Mouse (Mus musculus) limb, embryonic 13.5 days (tissue): ENCODE measurements around the gene Zfp93. TPM values are rescaled to one million over a fixed set of nuclear protein-coding genes. Genes with fewer than 3 reads are reported as not detected.
"Not testable (repeated sequence)": the region's sequence is repeated elsewhere in the genome, so short reads cannot be mapped to it uniquely, and the experiment has no call there.

Experiments
- ATAC-seq: fragments of 200-750 bp; cut with Nextera tagmentation; 2 replicates; pipeline ENCODE4 v1.8.0; 2017; ENCODE audit warnings: low read depth, moderate number of reproducible peaks, moderate TSS enrichment; ENCODE audit not compliant: low FRiP score
- H3K27ac ChIP-seq: fragments of 300-500 bp; sonication (generic); 2 replicates; pipeline ENCODE4 v1.5.1; 2015; ENCODE audit warnings: inconsistent platforms, mild to moderate bottlenecking, moderate library complexity
- H3K27me3 ChIP-seq: fragments of 300-500 bp; sonication (generic); 2 replicates; pipeline ENCODE4 v1.6.1; 2015; ENCODE audit warnings: mild to moderate bottlenecking, inconsistent platforms
- H3K36me3 ChIP-seq: fragments of 300-500 bp; sonication (generic); 2 replicates; pipeline ENCODE4 v1.6.1; 2015; ENCODE audit warnings: inconsistent platforms, mild to moderate bottlenecking, moderate library complexity
- H3K4me1 ChIP-seq: fragments of 300-500 bp; sonication (generic); 2 replicates; pipeline ENCODE4 v1.6.1; 2015; ENCODE audit warnings: inconsistent platforms
- H3K4me2 ChIP-seq: fragments of 300-500 bp; sonication (generic); replicated peaks from 2 replicates; pipeline ENCODE4 v1.6.1; 2015; ENCODE audit warnings: inconsistent platforms, mild to moderate bottlenecking, moderate library complexity
- H3K4me3 ChIP-seq: fragments of 300-500 bp; sonication (generic); 2 replicates; pipeline ENCODE4 v1.5.1; 2015; ENCODE audit warnings: moderate library complexity, mild to moderate bottlenecking, inconsistent platforms
- H3K9ac ChIP-seq: fragments of 300-500 bp; sonication (generic); 2 replicates; pipeline ENCODE4 v1.6.1; 2015; ENCODE audit warnings: mild to moderate bottlenecking, inconsistent platforms
- H3K9me3 ChIP-seq: fragments of 300-500 bp; sonication (generic); 2 replicates; pipeline ENCODE4 v1.6.1; 2016; ENCODE audit warnings: inconsistent platforms
- WGBS: fragments of 180-500 bp; shearing (Covaris S2); methylation state at CpG from one replicate; pipeline ENCODE4 v1.1.7; 2015; 5-methylcytosine and 5-hydroxymethylcytosine counted together
- polyA plus RNA-seq: library from polyadenylated mRNA; unstranded; fragments of >200 nt; fragmentation: Nextera tagmentation; extraction: Ambion mirVana; gene quantifications from 2 replicates; pipeline ENCODE4 v1.2.1, GENCODE M21; 2015

Zfp93 gene
- polyA plus RNA-seq, 1 experiment from 2014 or later, result 9.8 TPM

GRCm38 (mm10) chr7:24274456-24274855 lies 4.2 kb downstream of the Zfp93 start:
- H3K27me3 ChIP-seq, result no peaks in the 10 kb centered on the region
- 95% methylated on average over 4 of the region's 4 CpGs for WGBS
- no peaks in the 10 kb centered on the region for H3K9me3 ChIP-seq
- no peak overlapping the region for H3K4me2 ChIP-seq
- H3K4me3 ChIP-seq, result no peak overlapping the region
- no peak overlapping the region for H3K9ac ChIP-seq
- peaks cover 38% of the 10 kb centered on the region for H3K36me3 ChIP-seq
- peaks cover 4% of the 10 kb centered on the region; the same call in 1 of the 2 replicates for H3K4me1 ChIP-seq
- ATAC-seq, result no peak
- H3K27ac ChIP-seq, result no peak overlapping the region

- H3K27me3 ChIP-seq, H3K9me3 ChIP-seq, H3K4me1 ChIP-seq, H3K27ac ChIP-seq, H3K4me2 ChIP-seq, H3K4me3 ChIP-seq, H3K9ac ChIP-seq, ATAC-seq: not testable (repeated sequence)
- 85% methylated on average over 3 of the region's 3 CpGs for WGBS
- H3K36me3 ChIP-seq, result peaks cover 34% of the 10 kb centered on the region
Measured at GRCm38 (mm10) chr7:24278771-24279170, 8.6 kb downstream of the Zfp93 start.

GRCm38 (mm10) chr7:24280031-24280857 lies 10.0 kb downstream of the Zfp93 start:
- H3K36me3 ChIP-seq, result peaks cover 19% of the 10 kb centered on the region
- no peaks in the 10 kb centered on the region for H3K27me3 ChIP-seq
- WGBS, result 53% methylated on average over 10 of the region's 10 CpGs
- H3K9ac ChIP-seq, result no peak overlapping the region
- H3K27ac ChIP-seq, result no peak overlapping the region
- no peak overlapping the region for H3K4me2 ChIP-seq
- H3K9me3 ChIP-seq, result no peaks in the 10 kb centered on the region
- H3K4me1 ChIP-seq, result no peaks in the 10 kb centered on the region
- ATAC-seq, result no peak
- no peak overlapping the region for H3K4me3 ChIP-seq

GRCm38 (mm10) chr7:24280858-24281145 lies 10.6 kb downstream of the Zfp93 start:
- ATAC-seq, result no peak
- H3K4me3 ChIP-seq, result no peak overlapping the region
- no peaks in the 10 kb centered on the region for H3K4me1 ChIP-seq
- WGBS, result 47% methylated on average over 4 of the region's 4 CpGs
- no peaks in the 10 kb centered on the region for H3K27me3 ChIP-seq
- H3K36me3 ChIP-seq, result peaks cover 14% of the 10 kb centered on the region
- H3K4me2 ChIP-seq, result no peak overlapping the region
- no peak overlapping the region for H3K27ac ChIP-seq
- no peaks in the 10 kb centered on the region for H3K9me3 ChIP-seq
- H3K9ac ChIP-seq, result no peak overlapping the region

DNA sequence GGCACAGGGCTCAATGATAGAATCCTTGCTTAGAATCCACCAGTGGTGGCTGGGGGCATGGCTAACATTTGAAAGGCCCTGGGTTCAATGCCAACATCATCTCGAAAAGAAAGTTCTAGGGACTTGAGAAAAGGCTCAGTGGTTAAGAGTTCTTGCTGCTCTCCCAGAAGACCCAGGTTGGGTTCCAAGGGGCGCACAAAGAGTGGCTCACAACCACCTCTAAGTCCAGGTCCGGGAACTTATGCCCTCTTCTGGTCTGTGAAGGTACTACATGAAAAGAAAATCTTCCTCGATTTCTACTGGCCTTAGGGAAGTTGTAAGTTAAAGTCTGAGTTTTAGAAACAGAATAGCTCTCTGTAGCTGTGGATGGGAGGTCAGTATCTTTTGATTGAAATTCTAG lies 15.9 kb downstream of the Zfp93 start:
- ATAC-seq, result no peak
- Histone ChIP-seq H3K4me2 (no peak overlapping the region), H3K4me3 (no peak overlapping the region), H3K27me3 (no peaks in the 10 kb centered on the region), H3K27ac (no peak overlapping the region), H3K36me3 (peaks cover 36% of the 10 kb centered on the region), H3K4me1 (no peaks in the 10 kb centered on the region), H3K9ac (no peak overlapping the region), H3K9me3 (peaks cover 12% of the 10 kb centered on the region; the same call in 1 of the 2 replicates)
- 46% methylated on average over 4 of the region's 4 CpGs for WGBS

- Histone ChIP-seq H3K4me2 (no peak overlapping the region), H3K9me3 (peaks cover 21% of the 10 kb centered on the region; the same call in 1 of the 2 replicates), H3K4me3 (no peak overlapping the region), H3K27ac (no peak overlapping the region), H3K36me3 (peaks cover 44% of the 10 kb centered on the region), H3K27me3 (no peaks in the 10 kb centered on the region), H3K4me1 (no peaks in the 10 kb centered on the region), H3K9ac (no peak overlapping the region)
- WGBS, result 81% methylated on average over 4 of the region's 4 CpGs
- no peak for ATAC-seq
Measured at GRCm38 (mm10) chr7:24286916-24287315, 16.7 kb downstream of the Zfp93 start.

GRCm38 (mm10) chr7:24287670-24288069 lies 17.4 kb downstream of the Zfp93 start:
- no peak for ATAC-seq
- Histone ChIP-seq H3K27ac (no peak overlapping the region), H3K4me3 (no peak overlapping the region), H3K9ac (no peak overlapping the region), H3K27me3 (no peaks in the 10 kb centered on the region), H3K4me2 (no peak overlapping the region), H3K36me3 (peaks cover 52% of the 10 kb centered on the region), H3K9me3 (peaks cover 22% of the 10 kb centered on the region; the same call in 1 of the 2 replicates), H3K4me1 (no peaks in the 10 kb centered on the region)
- WGBS, result 91% methylated on average over 5 of the region's 5 CpGs

DNA sequence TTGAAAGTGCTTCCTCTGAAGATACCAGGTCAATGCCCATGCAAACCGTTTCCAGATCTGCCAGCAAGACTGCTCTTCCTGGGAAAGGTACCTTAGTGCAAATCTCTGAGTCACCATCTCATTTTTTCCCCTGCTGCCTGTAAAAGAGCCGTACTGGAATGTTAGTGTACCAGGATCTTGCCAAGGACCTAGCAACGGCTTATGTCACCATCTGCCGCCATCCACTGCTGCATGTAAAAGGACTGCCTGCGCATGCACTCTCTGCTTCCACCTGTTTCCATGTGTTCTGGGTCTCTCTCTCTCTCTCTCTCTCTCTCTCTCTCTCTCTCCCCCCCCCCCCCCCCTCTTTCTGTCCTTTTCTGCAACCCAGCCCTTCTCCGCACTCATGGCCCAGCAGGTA lies 18.3 kb downstream of the Zfp93 start:
- no peak overlapping the region for H3K4me3 ChIP-seq
- peaks cover 60% of the 10 kb centered on the region for H3K36me3 ChIP-seq
- H3K27ac ChIP-seq, result no peak overlapping the region
- no peaks in the 10 kb centered on the region for H3K4me1 ChIP-seq
- no peak overlapping the region for H3K4me2 ChIP-seq
- no peaks in the 10 kb centered on the region for H3K27me3 ChIP-seq
- no peak for ATAC-seq
- WGBS, result 90% methylated on average over 6 of the region's 6 CpGs
- H3K9me3 ChIP-seq, result peaks cover 22% of the 10 kb centered on the region; the same call in 1 of the 2 replicates
- no peak overlapping the region for H3K9ac ChIP-seq

DNA sequence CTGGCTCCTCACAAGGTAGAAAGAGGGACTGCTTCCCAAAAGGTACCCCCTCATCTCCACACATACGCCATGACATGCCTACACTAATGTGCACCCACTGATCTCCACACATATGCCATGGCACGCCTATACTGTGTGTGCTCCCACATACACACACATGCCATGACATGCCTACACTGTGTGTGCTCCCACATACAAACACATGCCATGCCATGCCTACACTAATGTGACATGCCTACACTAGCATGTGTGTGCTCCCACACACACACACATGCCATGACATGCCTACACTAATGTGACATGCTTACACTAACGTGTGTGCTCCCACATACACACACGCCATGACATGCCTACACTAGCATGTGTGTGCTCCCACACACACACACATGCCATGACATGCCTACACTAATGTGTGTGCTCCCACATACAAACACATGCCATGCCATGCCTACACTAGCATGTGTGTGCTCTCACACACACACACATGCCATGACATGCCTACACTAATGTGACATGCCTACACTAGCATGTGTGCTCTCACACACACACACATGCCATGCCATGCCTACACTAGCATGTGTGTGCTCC lies 20.0 kb downstream of the Zfp93 start:
- no peak for ATAC-seq
- H3K4me3 ChIP-seq, result no peak overlapping the region
- H3K9me3 ChIP-seq, result peaks cover 22% of the 10 kb centered on the region; the same call in 1 of the 2 replicates
- H3K4me1 ChIP-seq, result no peaks in the 10 kb centered on the region
- peaks cover 77% of the 10 kb centered on the region for H3K36me3 ChIP-seq
- H3K9ac ChIP-seq, result no peak overlapping the region
- no peaks in the 10 kb centered on the region for H3K27me3 ChIP-seq
- WGBS, result 94% methylated on average over 4 of the region's 4 CpGs
- H3K4me2 ChIP-seq, result no peak overlapping the region
- no peak overlapping the region for H3K27ac ChIP-seq

DNA sequence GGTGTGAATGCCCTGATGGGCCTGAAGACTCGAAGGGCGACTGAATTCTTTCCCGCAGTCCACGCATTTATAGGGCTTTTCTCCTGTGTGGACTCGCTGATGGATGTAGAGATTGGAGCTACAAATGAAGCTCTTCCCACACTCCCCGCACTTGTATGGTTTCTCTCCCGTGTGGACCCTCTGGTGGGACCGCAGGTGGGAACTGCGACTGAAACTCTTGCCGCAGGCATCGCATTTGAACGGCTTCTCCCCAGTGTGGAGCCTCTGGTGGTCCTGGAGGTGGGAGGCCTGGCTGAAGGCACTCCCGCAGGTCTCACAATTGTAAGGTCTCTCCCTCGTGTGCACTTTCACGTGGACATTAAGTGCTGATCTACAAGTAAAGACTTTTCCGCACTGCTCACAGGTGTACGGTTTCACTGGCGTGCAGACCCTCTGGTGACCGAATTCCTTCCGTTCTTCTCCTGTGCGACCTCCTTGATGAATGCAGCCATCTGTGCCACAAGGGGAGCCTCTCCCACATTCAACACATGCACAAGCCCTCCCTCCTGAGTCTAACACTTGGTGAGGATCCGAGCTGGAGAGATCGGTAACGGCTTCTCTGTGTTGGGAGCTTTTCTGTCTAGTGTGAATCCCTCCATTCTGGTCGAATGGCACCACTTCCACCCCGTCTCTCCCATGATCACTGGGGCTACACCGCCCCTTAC lies 21.3 kb downstream of the Zfp93 start:
- no peak for ATAC-seq
- Histone ChIP-seq H3K4me2 (no peak overlapping the region), H3K9ac (no peak overlapping the region), H3K36me3 (peaks cover 90% of the 10 kb centered on the region), H3K4me1 (no peaks in the 10 kb centered on the region), H3K9me3 (peaks cover 22% of the 10 kb centered on the region; the same call in 1 of the 2 replicates), H3K4me3 (no peak overlapping the region), H3K27ac (no peak overlapping the region), H3K27me3 (no peaks in the 10 kb centered on the region)
- WGBS, result 88% methylated on average over 27 of the region's 27 CpGs

GRCm38 (mm10) chr7:24293061-24293851 lies 23.0 kb downstream of the Zfp93 start:
- WGBS, result 85% methylated on average over 12 of the region's 12 CpGs
- ATAC-seq, result no peak

More at GRCm38 (mm10) chr7:24293061-24293851, 23.0 kb downstream of the Zfp93 start:
- Histone ChIP-seq H3K4me3 (no peak overlapping the region), H3K9me3 (peaks cover 16% of the 10 kb centered on the region; the same call in 1 of the 2 replicates), H3K27me3 (no peaks in the 10 kb centered on the region), H3K4me1 (peaks cover 8% of the 10 kb centered on the region), H3K27ac (no peak overlapping the region), H3K9ac (no peak overlapping the region), H3K4me2 (no peak overlapping the region), H3K36me3 (peaks cover 91% of the 10 kb centered on the region)
